Mouse (Mus musculus) adrenal gland, postnatal 25 days (tissue): Measurements from ENCODE around the gene Ecm1. TPM values are rescaled to one million over a fixed set of nuclear protein-coding genes. Genes with fewer than 3 reads are reported as not detected.
A peak's percentile ranks its signal among the peaks of the same experiment; 100 is the strongest.

Experiments
- DNase-seq: peaks from one replicate; pipeline ENCODE4 v3.0.0; 2021; ENCODE audit warnings: mixed read lengths
- long read RNA-seq: library from polyadenylated mRNA; stranded (forward); transcript quantifications from one replicate; pipeline ENCODE4 v2.0.0, GENCODE M21; 2021
- total RNA-seq: library from RNA; stranded (reverse); gene quantifications from 2 replicates; pipeline ENCODE4 v1.2.3, GENCODE M21; 2021

The Ecm1 gene
- total RNA-seq = 306 and 318 TPM in 2 replicates
- long read RNA-seq, transcript Ecm1-201 (11 exons, 1,894 nt) = minor isoform, 46 of 341 reads
- long read RNA-seq, transcript Ecm1-202 (11 exons, 1,900 nt) = major isoform, 83 of 341 reads
- long read RNA-seq, partial matches to known transcripts = 131 of 341 reads
- long read RNA-seq, other reads (novel, unspliced or antisense) = 81 of 341 reads

- peak; percentile 78 for DNase-seq
Measured at GRCm38 (mm10) chr3:95739353-95740104, at the start of gene Ecm1. TSS of gene Ecm1 (minus strand) at chr3:95739569.

- DNase-seq = no peak
Measured at GRCm38 (mm10) chr3:95785501-95785900, 46.1 kb upstream of the Ecm1 start.

GRCm38 (mm10) chr3:95771985-95772384 is 32.6 kb upstream of the Ecm1 start:
- DNase-seq = no peak

- DNase-seq = no peak
Measured at GRCm38 (mm10) chr3:95765534-95765933, 26.2 kb upstream of the Ecm1 start.

GRCm38 (mm10) chr3:95763811-95764210 is 24.4 kb upstream of the Ecm1 start:
- DNase-seq = no peak

- no peak for DNase-seq
Measured at GRCm38 (mm10) chr3:95762961-95763360, 23.6 kb upstream of the Ecm1 start.

GRCm38 (mm10) chr3:95761771-95762170 is 22.4 kb upstream of the Ecm1 start:
- DNase-seq = no peak

GRCm38 (mm10) chr3:95760656-95761055 is 21.3 kb upstream of the Ecm1 start:
- no peak for DNase-seq

- no peak for DNase-seq
Measured at GRCm38 (mm10) chr3:95760106-95760505, 20.7 kb upstream of the Ecm1 start, which contains the start of gene Tars2. TSS of gene Tars2 (minus strand) at chr3:95760206.

GRCm38 (mm10) chr3:95758467-95759218 is 19.3 kb upstream of the Ecm1 start:
- DNase-seq = no peak

GRCm38 (mm10) chr3:95756808-95757207 is 17.4 kb upstream of the Ecm1 start:
- DNase-seq = no peak

- DNase-seq = peak; percentile 89
Measured at GRCm38 (mm10) chr3:95754345-95755206, 15.2 kb upstream of the Ecm1 start.

GRCm38 (mm10) chr3:95752935-95753334 is 13.6 kb upstream of the Ecm1 start:
- DNase-seq = no peak

GRCm38 (mm10) chr3:95740406-95740805 is 1.0 kb upstream of the Ecm1 start:
- no peak for DNase-seq

GRCm38 (mm10) chr3:95735071-95735670 is 4.2 kb downstream of the Ecm1 start:
- DNase-seq = no peak

- DNase-seq = peak; percentile 67
Measured at GRCm38 (mm10) chr3:95734092-95734702, 5.2 kb downstream of the Ecm1 start.

GRCm38 (mm10) chr3:95732744-95733521 is 6.4 kb downstream of the Ecm1 start:
- peak; percentile 64 for DNase-seq

GRCm38 (mm10) chr3:95732297-95732696 is 7.1 kb downstream of the Ecm1 start:
- DNase-seq = no peak

GRCm38 (mm10) chr3:95731802-95732201 is 7.6 kb downstream of the Ecm1 start:
- no peak for DNase-seq

- no peak for DNase-seq
Measured at GRCm38 (mm10) chr3:95730431-95730830, 8.9 kb downstream of the Ecm1 start.
